Comparison of ENCODE assay signal across 15 mouse cellular contexts in the genomic region with DNA sequence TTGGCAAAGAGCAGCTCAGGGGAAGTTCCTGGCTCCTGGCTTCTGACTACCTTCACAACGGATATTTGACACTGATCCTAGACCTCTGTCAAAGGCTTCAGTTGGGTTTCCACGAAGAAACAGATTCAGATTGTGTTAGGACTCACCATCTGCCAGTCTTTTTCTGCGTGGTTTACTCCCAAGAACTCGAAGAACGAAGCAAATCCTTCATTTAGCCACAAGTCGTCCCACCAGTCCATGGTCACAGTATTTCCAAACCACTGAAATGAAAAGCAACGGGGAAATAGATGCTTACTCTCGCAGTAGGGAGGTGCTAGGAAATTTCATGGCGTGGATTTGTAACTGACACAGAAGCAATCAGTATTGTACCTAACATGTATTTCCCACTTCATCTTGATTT. TPM values are rescaled to one million over a fixed set of nuclear protein-coding genes. Genes with fewer than 3 reads are reported as not detected.
DNase-seq lines count a peak whose midpoint lies in the region; ATAC-seq and TF ChIP-seq lines count a peak whose summit lies in the region.
"Had no signal": no experiment of that assay in that cellular context is flagged by ENCODE, and none has a peak within 500 bp of the region (broad histone marks: within the 10 kb centered on the region; RNA-seq: fewer than 3 reads in every experiment).

No protein-coding gene starts in this region.

- no peak for ATAC-seq in hindbrain, postnatal 0 days
- ATAC-seq in hindbrain, embryonic 11.5 days (ENCODE audit: low FRiP score): no peak

- intact Hi-C loops in left cerebral cortex, postnatal 36 days (cut with DNase I): loop anchor here (2.0 to 10.0 kb wide), 2 partner anchors 114 to 776 kb away; no protein-coding TSS in a partner anchor

- H3K4me1 ChIP-seq in hindbrain, postnatal 0 days (ENCODE audit: insufficient read depth, low read length): no peaks in the 10 kb centered on the region
- no peaks in the 10 kb centered on the region for H3K4me1 ChIP-seq in hindbrain, embryonic 11.5 days (replicated peaks; ENCODE audit: control insufficient read depth, insufficient read depth, low read length)
- H3K4me1 ChIP-seq: heart, embryonic 10.5 days; hindbrain, embryonic 10.5 days had no signal

- DNase-seq in cerebellum, postnatal 10 days: peak; percentile 56 to 68
- DNase-seq in cerebellum, adult 9-10 months: no peak
- peak; percentile 45 for DNase-seq in hindbrain, postnatal 0 days (ENCODE audit: low spot score)
- DNase-seq in hindbrain, embryonic 11.5 days (ENCODE audit: low spot score): no peak
- DNase-seq in retina, postnatal 1 day: peak; percentile 20
- DNase-seq in retina, embryonic 14.5 days (ENCODE audit: low spot score): no peak
- peak; percentile 11 to 13 for DNase-seq in left cerebral cortex, postnatal 36 days (ENCODE audit: low spot score in 2 of 2)
- DNase-seq in adrenal gland, adult 18-20 months (ENCODE audit: low spot score in 2 of 2): no peak
- DNase-seq: cerebellum, adult 9-11 months; lung, adult 2 months had no signal

- H3K27me3 ChIP-seq in hindbrain, postnatal 0 days (ENCODE audit: insufficient read depth, low read length): no peaks in the 10 kb centered on the region
- H3K27me3 ChIP-seq in hindbrain, embryonic 11.5 days (ENCODE audit: control insufficient read depth, insufficient read depth, low read length): no peaks in the 10 kb centered on the region
- H3K27me3 ChIP-seq: limb, embryonic 15.5 days had no signal

- no peaks in the 10 kb centered on the region for H3K9me3 ChIP-seq in hindbrain, postnatal 0 days (ENCODE audit: low read length)
- no peaks in the 10 kb centered on the region for H3K9me3 ChIP-seq in hindbrain, embryonic 11.5 days (ENCODE audit: control insufficient read depth, low read length)
- H3K9me3 ChIP-seq: heart, embryonic 10.5 days; hindbrain, embryonic 10.5 days; limb, embryonic 15.5 days had no signal

- H3K4me3 ChIP-seq in hindbrain, postnatal 0 days (ENCODE audit: low read length): no peak overlapping the region
- H3K4me3 ChIP-seq in hindbrain, embryonic 11.5 days (ENCODE audit: low read depth, low read length): no peak overlapping the region
- H3K4me3 ChIP-seq: heart, embryonic 10.5 days; hindbrain, embryonic 10.5 days; limb, embryonic 15.5 days had no signal

- no peak overlapping the region for H3K4me2 ChIP-seq in hindbrain, postnatal 0 days (ENCODE audit: low read depth, low read length)
- no peak overlapping the region for H3K4me2 ChIP-seq in hindbrain, embryonic 11.5 days (replicated peaks; ENCODE audit: low read depth, low read length)
- H3K4me2 ChIP-seq: limb, embryonic 15.5 days had no signal

- H3K36me3 ChIP-seq in hindbrain, postnatal 0 days (ENCODE audit: insufficient read depth, low read length): no peaks in the 10 kb centered on the region
- no peaks in the 10 kb centered on the region for H3K36me3 ChIP-seq in hindbrain, embryonic 11.5 days (ENCODE audit: control insufficient read depth, insufficient read depth, low read length)
- H3K36me3 ChIP-seq: heart, embryonic 10.5 days; hindbrain, embryonic 10.5 days; limb, embryonic 15.5 days had no signal

- 59% methylated on average over 9 of the region's 9 CpGs for WGBS in hindbrain, postnatal 0 days
- 75% methylated on average over 9 of the region's 9 CpGs for WGBS in hindbrain, embryonic 11.5 days

- peak; percentile 60 for TF ChIP-seq CTCF in hindbrain, postnatal 0 days (IDR thresholded peaks at IDR 0.05; ENCODE audit: low read depth)

- H3K9ac ChIP-seq in hindbrain, postnatal 0 days (replicated peaks; ENCODE audit: low read length): no peak overlapping the region
- no peak overlapping the region for H3K9ac ChIP-seq in hindbrain, embryonic 11.5 days (ENCODE audit: low read depth, low read length)
- H3K9ac ChIP-seq: limb, embryonic 15.5 days had no signal

- H3K27ac ChIP-seq in hindbrain, postnatal 0 days: no peak overlapping the region
- no peak overlapping the region for H3K27ac ChIP-seq in hindbrain, embryonic 11.5 days (ENCODE audit: low read depth, low read length)
- H3K27ac ChIP-seq: heart, embryonic 10.5 days; hindbrain, embryonic 10.5 days; limb, embryonic 15.5 days had no signal

RNA-seq across cellular contexts. Expression of a gene that starts 23.6 kb away (rescaled TPM):
- total RNA-seq in hindbrain, postnatal 0 days (2014; rRNA removed): 1.5 and 7.7 TPM in 2 replicates
- 2.5 and 3.0 TPM in 2 replicates for polyA plus RNA-seq in hindbrain, postnatal 0 days (2015; fragmentation: Nextera tagmentation; extraction: Ambion mirVana)
- 0.39 and 0.49 TPM in 2 replicates for polyA plus RNA-seq in hindbrain, embryonic 11.5 days (2014; fragmentation: Nextera tagmentation; extraction: Ambion mirVana)
- 1 to 10 TPM; 1.5 TPM for total RNA-seq in left cerebral cortex, postnatal 36 days (2021)
- total RNA-seq in adrenal gland, adult 18-20 months (2021): 10 to 100 TPM; 12.8 to 17.4 TPM
- total RNA-seq: megakaryocyte, adult 5-6 weeks; monocyte, adult 5-6 weeks had no signal

Comparison
In these comparisons a context has a peak if more than half of its experiments do, and no peak if none do; other contexts are left out.
1. DNase-seq: peak in cerebellum, postnatal 10 days (2 of 2), hindbrain, postnatal 0 days (single experiment), retina, postnatal 1 day (single experiment) and left cerebral cortex, postnatal 36 days (2 of 2); none in cerebellum, adult 9-10 months (single experiment), hindbrain, embryonic 11.5 days (single experiment), retina, embryonic 14.5 days (single experiment) and adrenal gland, adult 18-20 months (0 of 2).